Mouse (Mus musculus): ENCODE measurements around the gene Kif17. TPM values are rescaled to one million over a fixed set of nuclear protein-coding genes. Genes with fewer than 3 reads are reported as not detected.

Kif17 gene
- polyA plus RNA-seq, 3 experiments from 2014 or later: not detected

GRCm38 (mm10) chr4:138343341-138343837 lies 93.2 kb downstream of the Kif17 start:
- ATAC-seq: no peak

- ATAC-seq: no peak
These were observed 94.8 kb downstream of the Kif17 start for GRCm38 (mm10) chr4:138344891-138345545.

- no peak for ATAC-seq
These were observed 97.0 kb downstream of the Kif17 start for GRCm38 (mm10) chr4:138347280-138347679.

- ATAC-seq: no peak
These were observed 98.5 kb downstream of the Kif17 start for GRCm38 (mm10) chr4:138348716-138349115.

Other genes with a start within 250 kb of the Kif17 start
- gene Hp1bp3, start 34.1 kb upstream of the Kif17 start, polyA plus RNA-seq (2017; shearing (Covaris generic)): 100 to 1,000 TPM; 144 to 154 (median 152) TPM
- under 1 TPM; 0.16 to 0.53 (median 0.21) TPM for gene Sh2d5, start within 50 bp of the Kif17 start, polyA plus RNA-seq (2017; shearing (Covaris generic))
- 100 to 1,000 TPM; 101 to 118 (median 104) TPM for gene Ddost, start 54.3 kb downstream of the Kif17 start, polyA plus RNA-seq (2017; shearing (Covaris generic))
- 10 to 100 TPM in 2 of 3 experiments, 1 to 10 TPM in 1; 6.0 to 24.7 (median 10.8) TPM for gene Pink1, start 75.9 kb downstream of the Kif17 start, polyA plus RNA-seq (2017; shearing (Covaris generic))
- not detected for gene Cda, start 117.6 kb downstream of the Kif17 start, polyA plus RNA-seq (2017; shearing (Covaris generic))
- not detected for gene Fam43b, start 146.1 kb downstream of the Kif17 start, polyA plus RNA-seq (2017; shearing (Covaris generic))
- gene Mul1, start 184.2 kb downstream of the Kif17 start, polyA plus RNA-seq (2017; shearing (Covaris generic)): 10 to 100 TPM; 11.9 to 16.6 (median 14.9) TPM
- gene Camk2n1, start 203.9 kb downstream of the Kif17 start, polyA plus RNA-seq (2017; shearing (Covaris generic)): 1 to 10 TPM; 1.0 to 2.1 (median 1.2) TPM

Data from inflammation-experienced regulatory T-cells, adult 6 months (primary cell).